Mouse (Mus musculus) liver, embryonic 14.5 days (tissue): Measurements from ENCODE around the gene Anxa3. TPM values are rescaled to one million over a fixed set of nuclear protein-coding genes. Genes with fewer than 3 reads are reported as not detected.

Source experiments
- ATAC-seq: fragments of 200-750 bp; cut with Nextera tagmentation; 2 replicates; pipeline ENCODE4 v1.8.0; 2017; ENCODE audit warnings: moderate number of reproducible peaks, mild to moderate bottlenecking, moderate library complexity; ENCODE audit not compliant: insufficient read depth
- DNase-seq, 3 experiments: peaks; one replicate each; pipeline ENCODE4 v3.0.0-alpha.2; 2012 to 2013; ENCODE audit warnings: low read depth in 3 of 3, low spot score in 3 of 3
- H3K27ac ChIP-seq: fragments of 300-500 bp; sonication (generic); 2 replicates; pipeline ENCODE4 v1.5.1; 2014; ENCODE audit warnings: moderate library complexity, mild to moderate bottlenecking, control low read depth, inconsistent platforms
- H3K27me3 ChIP-seq: fragments of 300-500 bp; sonication (generic); 2 replicates; pipeline ENCODE4 v1.6.1; 2014; ENCODE audit warnings: mild to moderate bottlenecking, low read length, moderate library complexity; ENCODE audit not compliant: control insufficient read depth, insufficient read depth
- H3K36me3 ChIP-seq: fragments of 300-500 bp; sonication (generic); replicated peaks from 2 replicates; pipeline ENCODE4 v1.6.1; 2014; ENCODE audit warnings: low read depth; ENCODE audit not compliant: control insufficient read depth, insufficient read depth
- H3K4me1 ChIP-seq, 2 experiments: fragments of 200-500 bp in 1 of 2; fragments of 300-500 bp in 1 of 2; sonication (generic) in 1 of 2; replicated peaks; 2 replicates each; pipeline ENCODE4 v1.6.1; 2012 to 2014; ENCODE audit warnings: antibody characterized with exemption in 1 of 2, inconsistent platforms in 1 of 2, low read length in 1 of 2; ENCODE audit not compliant: control insufficient read depth in 2 of 2, insufficient read depth in 2 of 2
- H3K4me2 ChIP-seq: fragments of 300-500 bp; sonication (generic); 2 replicates; pipeline ENCODE4 v1.6.1; 2014; ENCODE audit warnings: low read depth, mild to moderate bottlenecking, control low read depth, moderate library complexity
- H3K4me3 ChIP-seq, 2 experiments: fragments of 200-500 bp in 1 of 2; fragments of 300-500 bp in 1 of 2; sonication (generic) in 1 of 2; 2 replicates each; pipeline ENCODE4 v1.5.1; 2012 to 2014; ENCODE audit warnings: low read depth in 2 of 2, low read length in 2 of 2, mild to moderate bottlenecking in 2 of 2, control low read depth in 1 of 2, inconsistent platforms in 1 of 2, moderate library complexity in 1 of 2; ENCODE audit not compliant: insufficient read depth in 1 of 2
- H3K9ac ChIP-seq: fragments of 300-500 bp; sonication (generic); replicated peaks from 2 replicates; pipeline ENCODE4 v1.6.1; 2014; ENCODE audit warnings: mild to moderate bottlenecking, control low read depth, moderate library complexity
- H3K9me3 ChIP-seq: fragments of 300-500 bp; sonication (generic); 2 replicates; pipeline ENCODE4 v1.6.1; 2016; ENCODE audit warnings: low read length, mixed read lengths; ENCODE audit not compliant: control insufficient read depth
- CTCF ChIP-seq: IDR thresholded peaks from 2 replicates; pipeline ENCODE4 v1.5.1; 2016; ENCODE audit warnings: antibody characterized with exemption, low read depth, control low read depth
- EP300 ChIP-seq: IDR thresholded peaks from 2 replicates; pipeline ENCODE4 v1.6.1; 2016; ENCODE audit warnings: antibody characterized with exemption, low read depth
- WGBS: fragments of 180-500 bp; shearing (Covaris S2); extraction: QIAGEN DNeasy Blood & Tissue Kit; methylation state at CpG from one replicate; pipeline ENCODE4 v1.1.7; 2014; ENCODE audit not compliant: insufficient replicate concordance; 5-methylcytosine and 5-hydroxymethylcytosine counted together
- polyA plus RNA-seq, 2 experiments: library from polyadenylated mRNA; depleted of rRNA in 1 of 2; stranded (reverse) in 1 of 2; unstranded in 1 of 2; fragments of >200 nt; fragmentation: Nextera tagmentation in 1 of 2; extraction: Ambion mirVana in 1 of 2; gene quantifications; 2 replicates each; pipeline versions ENCODE4 v1.2.1 to v1.2.3; 2012 to 2014

The Anxa3 gene
- polyA plus RNA-seq, 2 experiments: 9.6 to 16.3 TPM

DNA sequence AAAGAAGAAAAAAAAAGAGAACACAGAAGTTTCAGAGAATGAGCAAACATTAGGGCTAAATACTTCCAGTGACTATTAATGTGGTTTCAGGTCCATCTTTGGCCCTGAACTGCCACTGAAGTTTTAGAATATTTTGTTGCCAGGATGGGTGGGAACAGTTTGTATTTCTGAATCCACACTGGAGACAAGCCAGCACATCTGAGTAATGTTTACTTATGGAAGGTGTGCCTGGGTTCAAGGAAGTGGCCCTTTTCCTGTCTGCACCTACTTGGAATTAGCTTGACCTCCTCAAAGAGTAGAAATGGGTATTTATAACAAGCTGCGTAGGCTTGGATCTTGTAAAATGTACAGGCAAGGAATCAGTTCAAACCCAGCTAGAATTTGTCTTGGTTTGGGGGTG lies 2.6 kb downstream of the Anxa3 start:
- Histone ChIP-seq H3K27me3 (peaks cover 21% of the 10 kb centered on the region), H3K9ac (no peak overlapping the region), H3K4me1 (peaks cover 0 to 3% of the 10 kb centered on the region in 2 experiments; a peak in 1 of 4 replicates), H3K9me3 (no peaks in the 10 kb centered on the region), H3K4me2 (no peak overlapping the region), H3K27ac (no peak overlapping the region), H3K4me3 (no peak overlapping the region), H3K36me3 (no peaks in the 10 kb centered on the region)
- no peak for ATAC-seq
- 48% methylated on average over 1 of the region's 1 CpGs for WGBS
- DNase-seq: no peak
- no peak for TF ChIP-seq CTCF
- TF ChIP-seq EP300: no peak

DNA sequence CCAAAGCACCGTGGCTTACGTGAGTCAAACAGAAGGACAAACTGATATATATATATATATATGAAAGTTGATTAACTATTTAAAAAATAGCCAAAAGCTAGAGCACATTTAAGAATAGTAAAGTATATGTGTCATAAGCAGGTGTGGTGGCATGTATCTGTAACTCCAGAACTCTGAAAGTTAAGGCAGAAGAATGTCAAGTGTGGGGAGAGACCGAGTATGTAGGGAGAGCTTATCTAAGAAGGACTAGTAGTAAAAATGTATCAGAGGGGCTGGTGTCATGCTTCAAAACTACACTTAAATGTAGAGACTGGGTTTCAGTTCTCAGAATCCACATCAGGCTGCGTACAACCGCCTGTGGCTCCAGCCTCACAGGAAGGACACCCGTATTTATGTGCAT lies 4.3 kb downstream of the Anxa3 start:
- no peak overlapping the region for H3K4me3 ChIP-seq
- no peak overlapping the region for H3K4me2 ChIP-seq
- no peaks in the 10 kb centered on the region for H3K36me3 ChIP-seq
- peaks cover 0 to 3% of the 10 kb centered on the region in 2 experiments; a peak in 1 of 4 replicates for H3K4me1 ChIP-seq
- H3K9me3 ChIP-seq: no peaks in the 10 kb centered on the region
- no peak overlapping the region for H3K27ac ChIP-seq
- H3K9ac ChIP-seq: no peak overlapping the region
- DNase-seq (no peak), ATAC-seq (no peak)
- H3K27me3 ChIP-seq: peaks cover 21% of the 10 kb centered on the region
- 74% methylated on average over 6 of the region's 6 CpGs for WGBS
- no peak for TF ChIP-seq CTCF

DNA sequence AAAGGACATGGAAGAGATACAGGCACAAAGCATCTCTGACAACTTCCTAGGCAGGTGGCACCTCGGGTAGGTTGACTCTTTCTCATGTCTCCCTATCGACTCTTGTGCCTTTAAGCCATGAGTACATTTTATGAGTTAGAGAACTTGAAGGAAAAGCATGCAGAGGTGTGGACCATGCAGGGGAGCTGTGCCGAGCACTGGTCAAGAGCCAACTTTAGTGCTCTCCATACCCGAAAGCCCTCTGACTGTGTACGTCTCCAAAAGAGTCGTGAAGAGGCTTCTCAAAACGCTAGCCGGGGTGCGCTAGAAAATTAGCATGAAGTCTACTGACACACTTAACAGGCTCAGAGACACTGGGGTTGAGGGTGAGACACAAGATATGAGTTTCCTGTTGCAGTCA lies 6.0 kb downstream of the Anxa3 start:
- TF ChIP-seq EP300 (no peak), CTCF (no peak)
- 69% methylated on average over 9 of the region's 9 CpGs for WGBS

DNA sequence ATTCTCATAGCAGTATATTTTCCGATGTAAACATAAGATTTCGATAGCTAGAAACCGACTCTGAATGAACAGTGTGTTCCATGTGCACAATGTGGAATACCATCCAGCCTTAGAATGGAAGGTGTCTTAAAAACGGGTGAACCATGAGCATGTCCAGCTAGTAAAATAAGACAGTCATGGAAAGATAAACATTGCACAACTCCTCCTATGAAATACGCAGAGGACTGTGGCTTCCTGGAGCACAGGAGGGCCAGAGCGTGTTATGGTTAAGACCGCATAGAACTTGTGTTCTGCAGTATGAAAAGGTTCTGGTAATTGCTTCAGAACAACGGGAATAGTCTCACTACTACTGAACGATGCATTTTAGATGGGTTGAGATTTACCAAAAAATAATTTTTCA lies 6.8 kb downstream of the Anxa3 start:
- 69% methylated on average over 9 of the region's 9 CpGs for WGBS
- H3K9ac ChIP-seq: no peak overlapping the region
- H3K27ac ChIP-seq: no peak overlapping the region
- TF ChIP-seq CTCF (no peak), EP300 (no peak)
- H3K36me3 ChIP-seq: no peaks in the 10 kb centered on the region
- no peak overlapping the region for H3K4me3 ChIP-seq
- ATAC-seq (no peak), DNase-seq (no peak)
- no peaks in the 10 kb centered on the region for H3K4me1 ChIP-seq
- peaks cover 4% of the 10 kb centered on the region; the same call in 1 of the 2 replicates for H3K27me3 ChIP-seq
- no peak overlapping the region for H3K4me2 ChIP-seq
- no peaks in the 10 kb centered on the region for H3K9me3 ChIP-seq

More for the DNA sequence above, 6.0 kb downstream of the Anxa3 start:
- Histone ChIP-seq H3K9me3 (no peaks in the 10 kb centered on the region), H3K4me3 (no peak overlapping the region), H3K36me3 (no peaks in the 10 kb centered on the region), H3K27ac (no peak overlapping the region), H3K9ac (no peak overlapping the region), H3K27me3 (peaks cover 11% of the 10 kb centered on the region), H3K4me1 (no peaks in the 10 kb centered on the region), H3K4me2 (no peak overlapping the region)
- ATAC-seq: no peak
- DNase-seq: no peak

DNA sequence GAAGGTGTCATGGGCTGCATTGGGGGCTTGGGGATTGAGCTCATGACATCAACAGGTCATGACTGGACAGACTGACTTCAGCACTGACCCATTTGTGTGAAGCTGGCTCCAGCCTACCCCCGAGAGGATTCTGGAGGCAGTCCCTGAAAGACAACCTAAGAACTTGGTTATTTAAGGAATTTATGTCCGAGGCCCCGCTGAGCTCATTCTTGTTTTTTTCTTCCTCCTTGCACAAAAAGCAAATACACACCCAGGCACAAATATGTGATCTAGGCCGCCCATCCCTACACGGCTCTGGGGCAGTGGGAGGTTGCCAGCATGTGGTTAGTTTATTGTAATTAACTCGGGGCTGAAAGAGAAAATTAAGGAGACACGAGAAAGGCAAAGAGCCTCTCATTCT lies 9.0 kb downstream of the Anxa3 start:
- Histone ChIP-seq H3K27ac (no peak overlapping the region), H3K36me3 (no peaks in the 10 kb centered on the region), H3K4me1 (no peaks in the 10 kb centered on the region), H3K9ac (no peak overlapping the region), H3K9me3 (no peaks in the 10 kb centered on the region), H3K4me3 (no peak overlapping the region), H3K4me2 (no peak overlapping the region), H3K27me3 (no peaks in the 10 kb centered on the region)
- no peak for TF ChIP-seq EP300
- no peak for TF ChIP-seq CTCF
- 55% methylated on average over 7 of the region's 7 CpGs for WGBS
- ATAC-seq: no peak
- DNase-seq: no peak
